Mouse (Mus musculus) left cerebral cortex, postnatal 10 days (tissue): ENCODE measurements around the gene Mettl21c. TPM values are rescaled to one million over a fixed set of nuclear protein-coding genes. Genes with fewer than 3 reads are reported as not detected.
A peak's percentile ranks its signal among the peaks of the same experiment; 100 is the strongest.
"Not testable (repeated sequence)": the region's sequence is repeated elsewhere in the genome, so short reads cannot be mapped to it uniquely, and the experiment has no call there.

Experiments used
- DNase-seq, 2 experiments: peaks; one replicate each; pipeline ENCODE4 v3.0.0; 2021 to 2022; ENCODE audit warnings: low spot score in 2 of 2, mixed read lengths in 1 of 2; ENCODE audit errors: extremely low spot score in 1 of 2
- intact Hi-C: fragments of 180-260 bp; cut with DNase I; formaldehyde crosslinking; loops from one replicate; pipeline ENCODE4 v1.15.1; 2025
- total RNA-seq, 2 experiments: library from RNA; stranded (reverse); gene quantifications; 2 replicates each; pipeline ENCODE4 v1.2.3; 2021

Gene Mettl21c
- total RNA-seq, result under 1 TPM; 0.30 to 0.51 TPM

GRCm38 (mm10) chr1:44019934-44020333 lies at the start of gene Mettl21c:
TSS of gene Mettl21c (minus strand) at chr1:44020034.
- intact Hi-C loops, result no loop called here
- DNase-seq, result no peak

- intact Hi-C loops, result no loop called here
- DNase-seq, result peak; percentile 37 to 40
These were observed 44.8 kb upstream of the Mettl21c start for GRCm38 (mm10) chr1:44064625-44065024.

- DNase-seq, result no peak
- intact Hi-C loops, result no loop called here
These were observed 43.6 kb upstream of the Mettl21c start for GRCm38 (mm10) chr1:44063439-44063838.

- intact Hi-C loops, result no loop called here
- DNase-seq, result no peak
These were observed 42.0 kb upstream of the Mettl21c start, which contains the start of gene Gm8251 for GRCm38 (mm10) chr1:44061836-44062235. TSS of gene Gm8251 (minus strand) at chr1:44061936.

- intact Hi-C loops, result no loop called here
- no peak for DNase-seq
These were observed 38.0 kb upstream of the Mettl21c start for GRCm38 (mm10) chr1:44057805-44058204.

GRCm38 (mm10) chr1:44046556-44046955 lies 26.7 kb upstream of the Mettl21c start:
- DNase-seq, result no peak
- intact Hi-C loops, result loop anchor here (10.0 kb wide), 2 partner anchors 152 to 282 kb away; no protein-coding TSS in a partner anchor

GRCm38 (mm10) chr1:44045689-44046088 lies 25.9 kb upstream of the Mettl21c start:
- not testable (repeated sequence) for DNase-seq
- intact Hi-C loops, result loop anchor here (10.0 kb wide), 2 partner anchors 151 to 281 kb away; no protein-coding TSS in a partner anchor

GRCm38 (mm10) chr1:44042555-44042915 lies 22.7 kb upstream of the Mettl21c start:
- intact Hi-C loops, result loop anchor here (10.0 kb wide), 2 partner anchors 148 to 278 kb away; no protein-coding TSS in a partner anchor
- DNase-seq, result no peak

GRCm38 (mm10) chr1:44041797-44042554 lies 22.1 kb upstream of the Mettl21c start:
- peak; percentile 51 to 67 for DNase-seq
- intact Hi-C loops, result loop anchor here (10.0 kb wide), 2 partner anchors 147 to 277 kb away; no protein-coding TSS in a partner anchor

- DNase-seq, result no peak
- intact Hi-C loops, result no loop called here
These were observed 13.1 kb upstream of the Mettl21c start for GRCm38 (mm10) chr1:44032948-44033347.

GRCm38 (mm10) chr1:44032213-44032612 lies 12.4 kb upstream of the Mettl21c start:
- DNase-seq, result no peak
- intact Hi-C loops, result no loop called here

- intact Hi-C loops, result no loop called here
These were observed 7.8 kb upstream of the Mettl21c start for GRCm38 (mm10) chr1:44027651-44028050.

GRCm38 (mm10) chr1:44022656-44023055 lies 2.8 kb upstream of the Mettl21c start:
- DNase-seq, result no peak
- intact Hi-C loops, result no loop called here

More at GRCm38 (mm10) chr1:44027651-44028050, 7.8 kb upstream of the Mettl21c start:
- no peak for DNase-seq

- no peak for DNase-seq
- intact Hi-C loops, result no loop called here
These were observed 4.3 kb downstream of the Mettl21c start for GRCm38 (mm10) chr1:44015556-44015955.

- DNase-seq, result no peak
- intact Hi-C loops, result no loop called here
These were observed 15.3 kb downstream of the Mettl21c start for GRCm38 (mm10) chr1:44004513-44004912.

GRCm38 (mm10) chr1:43996914-43997589 lies 22.8 kb downstream of the Mettl21c start:
- intact Hi-C loops, result no loop called here
- DNase-seq, result no peak

- intact Hi-C loops, result loop anchor here (10.0 kb wide), 1 partner anchor 144 kb away; the partner anchor contains the start of genes Bivm and Kdelc1
These were observed 48.7 kb downstream of the Mettl21c start for GRCm38 (mm10) chr1:43971089-43971488.

GRCm38 (mm10) chr1:43969361-43969760 lies 50.5 kb downstream of the Mettl21c start:
- no peak for DNase-seq
- intact Hi-C loops, result loop anchor here (10.0 kb wide), 1 partner anchor 205 kb away; no protein-coding TSS in a partner anchor

More at GRCm38 (mm10) chr1:43971089-43971488, 48.7 kb downstream of the Mettl21c start:
- no peak for DNase-seq

GRCm38 (mm10) chr1:43966756-43967155 lies 53.1 kb downstream of the Mettl21c start:
- intact Hi-C loops, result loop anchor here (10.0 kb wide), 1 partner anchor 202 kb away; no protein-coding TSS in a partner anchor
- no peak for DNase-seq
